Mouse (Mus musculus) T-helper 2 cell (primary cell): ENCODE measurements around the gene Dclre1c.

ENCODE experiments used
- in situ Hi-C: fragments of 300-600 bp; cut with MboI, MseI; formaldehyde crosslinking; loops from one replicate; pipeline ENCODE4 v1.15.1; 2025; ENCODE audit warnings: high pct_unique_total_duplicates

Dclre1c gene

DNA sequence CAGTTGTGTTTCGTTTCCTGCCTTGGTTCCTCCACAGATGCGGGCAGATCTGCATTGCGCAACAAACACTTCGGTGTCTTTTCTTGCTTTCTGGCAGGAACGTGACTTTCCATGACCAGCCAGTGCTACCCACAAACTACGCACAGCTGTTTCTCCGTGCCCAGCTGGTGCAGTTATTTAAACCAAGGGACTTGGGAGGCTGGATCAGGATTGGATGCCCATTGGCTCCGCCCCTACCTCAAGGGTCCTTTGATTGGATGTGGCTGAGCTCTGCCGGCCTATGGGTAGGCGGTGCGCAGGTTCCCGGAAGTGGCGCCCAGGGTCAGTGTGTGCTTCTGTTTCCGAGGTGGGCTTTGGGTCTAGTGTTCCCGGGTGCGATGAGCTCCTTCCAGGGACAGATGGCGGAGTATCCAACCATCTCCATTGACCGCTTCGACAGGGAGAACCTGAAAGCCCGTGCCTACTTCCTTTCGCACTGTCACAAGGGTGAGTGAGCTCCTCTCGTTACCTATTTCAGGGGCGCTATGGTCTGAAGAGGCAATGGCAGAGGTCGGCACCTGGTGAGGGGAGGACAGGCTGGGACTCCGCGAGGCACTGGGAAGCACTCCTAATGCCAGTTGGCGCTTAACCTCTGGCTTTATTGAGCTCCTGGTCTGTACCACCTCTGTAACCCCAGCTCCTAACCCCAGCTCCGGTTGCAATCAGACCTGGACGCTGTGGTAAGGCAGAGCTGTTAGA is at the start of gene Dclre1c:
Gene Dclre1c (plus strand): TSS at position 291 of the 738 bp plus-strand sequence.
- in situ Hi-C loops, result no loop called here

DNA sequence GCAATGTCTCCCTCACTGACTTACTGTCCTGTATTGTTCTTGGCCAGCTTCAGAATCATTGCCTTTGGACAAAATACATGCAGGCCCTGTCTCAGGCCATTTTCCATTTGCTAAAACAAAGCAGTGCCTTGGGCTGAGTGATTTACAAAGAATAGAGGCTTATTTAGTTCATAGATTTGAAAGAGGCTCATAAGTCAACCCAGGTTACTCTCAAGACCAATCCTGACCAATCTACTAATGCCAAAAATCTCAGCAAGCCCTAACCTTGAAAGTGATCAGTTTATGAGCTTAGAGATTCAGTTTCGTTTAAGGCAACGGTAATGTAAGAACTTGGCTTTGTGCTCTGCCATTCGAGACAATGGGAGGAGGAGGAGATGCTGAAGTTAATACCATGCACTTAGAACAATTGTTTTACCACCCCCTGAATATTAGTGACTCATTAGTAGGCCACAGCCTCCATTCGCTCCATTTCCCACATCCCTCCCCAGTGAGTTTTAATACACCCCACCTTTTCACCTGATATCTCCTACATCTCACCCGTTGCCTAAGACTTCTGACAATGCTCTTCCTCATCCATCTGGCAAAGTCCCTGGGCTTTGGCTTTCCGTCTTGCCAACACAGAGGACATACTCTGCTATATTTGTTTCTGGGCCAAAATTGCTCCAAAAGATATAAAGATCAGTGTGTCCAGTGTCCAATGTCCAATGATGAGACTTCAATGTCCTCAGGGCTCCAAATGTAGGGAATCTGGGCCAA is 36.6 kb upstream of the Dclre1c start:
- in situ Hi-C loops, result no loop called here

DNA sequence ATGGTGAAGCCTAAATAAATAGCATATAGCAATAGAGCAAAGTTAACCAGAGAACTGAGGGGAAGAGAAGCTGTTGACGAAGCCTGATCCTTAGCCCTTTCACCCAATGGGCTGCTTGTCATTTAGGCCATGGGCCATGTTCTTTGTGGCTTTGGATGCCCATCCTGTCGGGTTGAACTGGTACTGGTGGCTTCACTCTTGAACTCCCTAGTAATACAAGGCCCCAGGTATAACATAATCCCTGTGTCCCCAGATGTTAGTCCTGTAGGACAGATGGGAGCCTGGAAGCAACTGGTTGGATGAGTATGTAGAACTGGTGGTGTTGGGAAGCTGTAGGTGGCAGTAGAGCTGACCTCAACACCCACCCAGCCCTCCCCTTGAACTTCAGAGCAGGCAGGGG is 32.0 kb upstream of the Dclre1c start:
- in situ Hi-C loops, result loop anchor here (5.0 to 10.0 kb wide), 3 partner anchors 45 to 915 kb away; no protein-coding TSS in a partner anchor

DNA sequence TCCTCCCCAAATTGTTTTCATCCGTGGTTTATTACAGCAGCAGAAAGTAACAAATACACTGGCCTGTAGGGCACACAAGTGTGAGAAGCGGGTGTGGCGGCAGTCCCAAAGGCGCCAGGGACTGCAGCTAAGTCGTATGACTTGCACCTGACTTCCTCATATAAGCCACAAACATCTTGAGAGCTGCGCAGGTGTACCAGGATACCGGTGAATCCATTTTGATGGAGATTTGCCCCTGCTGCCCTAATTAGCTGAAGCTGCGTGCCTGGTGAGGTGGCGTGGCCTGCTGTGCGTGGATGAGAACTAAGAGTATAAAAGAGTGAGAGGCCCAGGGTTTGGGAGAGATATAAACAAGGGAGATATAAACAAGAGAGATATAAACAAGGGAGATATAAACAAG is 26.8 kb upstream of the Dclre1c start, which contains the start of gene Olah:
Gene Olah (minus strand): TSS at position 101 of the 400 bp plus-strand sequence.
- in situ Hi-C loops, result loop anchor here (10.0 kb wide), 1 partner anchor 252 kb away; no protein-coding TSS in a partner anchor

DNA sequence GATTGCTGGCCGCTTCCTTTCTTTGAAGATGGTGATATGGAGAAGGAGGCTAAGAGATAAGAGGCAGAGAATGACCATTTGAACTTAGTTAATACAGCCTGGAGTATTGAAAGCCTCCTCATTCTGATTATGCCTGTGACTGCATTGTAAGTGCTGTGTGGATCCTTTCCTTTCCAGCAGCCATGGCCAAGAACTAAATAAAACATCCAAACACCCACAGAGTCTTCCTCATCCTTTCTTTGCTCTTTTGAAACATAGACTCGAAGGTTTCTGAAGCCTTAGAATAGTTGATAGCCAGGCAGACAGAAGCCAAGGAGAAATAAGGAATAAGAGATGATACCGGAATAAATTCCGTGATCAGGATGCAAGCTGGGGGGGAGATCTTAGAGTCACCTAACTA is 17.9 kb upstream of the Dclre1c start:
- in situ Hi-C loops, result no loop called here

DNA sequence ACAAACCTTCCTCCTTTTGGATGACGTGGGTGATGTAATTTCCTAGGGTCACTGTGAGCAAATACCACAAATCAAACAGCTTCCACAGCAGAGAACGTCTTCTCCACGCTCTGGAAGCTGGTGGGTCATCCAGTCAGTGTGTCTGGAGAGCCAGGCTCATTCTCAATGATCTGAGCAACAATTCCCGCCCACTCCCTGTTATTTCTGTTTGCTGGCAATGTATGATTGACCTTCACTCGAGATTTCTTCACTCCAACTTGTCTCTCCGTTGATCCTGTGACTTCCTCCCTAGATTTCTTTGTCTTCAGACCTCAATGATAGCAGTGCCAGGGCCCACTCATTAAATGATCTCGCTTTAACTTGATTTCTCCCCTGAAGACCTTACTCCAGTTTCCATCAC is 16.2 kb upstream of the Dclre1c start:
- in situ Hi-C loops, result no loop called here

DNA sequence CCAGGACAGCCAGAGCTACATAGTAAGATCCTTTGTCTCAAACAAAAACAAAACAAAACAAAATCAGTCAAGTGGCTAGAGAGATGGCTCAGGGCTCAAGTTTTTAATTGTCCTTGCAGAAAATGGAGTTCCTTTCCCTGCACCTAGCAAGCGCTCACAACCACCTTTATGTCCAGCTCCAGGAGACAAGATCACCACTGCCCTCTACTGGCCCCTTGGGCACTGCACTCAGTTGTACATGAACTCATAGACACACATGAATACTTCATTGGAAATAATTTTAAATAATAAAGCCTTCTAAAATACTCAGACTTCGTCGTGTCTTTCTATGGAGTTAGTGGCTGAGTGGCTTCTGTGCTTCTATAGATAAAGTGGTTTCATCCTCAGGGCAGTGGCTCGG is 9.7 kb upstream of the Dclre1c start:
- in situ Hi-C loops, result loop anchor here (10.0 kb wide), 2 partner anchors 69 to 289 kb away; no protein-coding TSS in a partner anchor

DNA sequence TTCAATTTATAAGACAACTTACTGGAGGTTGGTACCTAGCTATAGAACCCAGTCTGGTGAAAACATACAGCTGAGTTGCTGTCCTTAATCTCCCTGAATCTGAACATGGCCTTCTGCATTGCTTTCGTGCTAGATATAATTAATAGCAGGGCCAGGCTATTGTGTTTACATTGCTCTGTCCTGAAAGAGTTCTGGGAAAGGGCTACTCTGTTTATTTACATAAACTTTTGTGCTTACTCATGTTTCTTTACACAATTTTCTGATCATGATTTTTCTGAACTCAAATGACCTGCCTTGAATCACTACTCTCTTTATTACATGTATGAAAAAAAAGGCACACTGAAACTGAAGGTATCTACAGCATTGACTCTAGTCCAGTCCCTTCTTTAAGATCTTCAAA is 8.3 kb upstream of the Dclre1c start:
- in situ Hi-C loops, result loop anchor here (10.0 kb wide), 2 partner anchors 71 to 291 kb away; no protein-coding TSS in a partner anchor

DNA sequence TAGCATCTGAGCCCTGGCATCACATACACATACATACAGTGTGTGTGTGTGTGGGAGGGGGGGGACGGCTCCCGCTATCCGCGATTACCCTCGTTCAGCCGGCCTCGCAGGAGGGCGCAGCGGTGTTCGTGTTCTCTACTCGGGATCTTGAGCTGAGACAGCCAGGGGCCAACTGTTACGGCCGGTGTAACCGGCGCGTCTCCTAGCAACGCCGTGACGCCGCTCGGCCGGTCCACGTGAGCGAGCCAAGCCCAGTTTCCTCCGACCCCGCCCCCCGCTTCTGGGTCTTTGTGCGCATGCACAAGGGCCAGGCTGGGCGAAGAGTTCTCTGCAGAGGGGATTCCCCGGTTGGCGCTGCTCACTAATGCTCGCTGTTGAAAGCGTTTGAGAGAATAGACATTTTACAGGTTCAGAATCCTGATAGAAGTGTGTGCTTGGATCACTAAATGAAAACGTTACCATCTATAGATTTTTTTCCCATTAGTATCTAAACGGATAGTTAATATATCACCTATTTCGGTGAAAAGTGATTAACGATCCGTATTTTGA is 5.0 kb upstream of the Dclre1c start:
- in situ Hi-C loops, result loop anchor here (10.0 kb wide), 2 partner anchors 74 to 294 kb away; no protein-coding TSS in a partner anchor

DNA sequence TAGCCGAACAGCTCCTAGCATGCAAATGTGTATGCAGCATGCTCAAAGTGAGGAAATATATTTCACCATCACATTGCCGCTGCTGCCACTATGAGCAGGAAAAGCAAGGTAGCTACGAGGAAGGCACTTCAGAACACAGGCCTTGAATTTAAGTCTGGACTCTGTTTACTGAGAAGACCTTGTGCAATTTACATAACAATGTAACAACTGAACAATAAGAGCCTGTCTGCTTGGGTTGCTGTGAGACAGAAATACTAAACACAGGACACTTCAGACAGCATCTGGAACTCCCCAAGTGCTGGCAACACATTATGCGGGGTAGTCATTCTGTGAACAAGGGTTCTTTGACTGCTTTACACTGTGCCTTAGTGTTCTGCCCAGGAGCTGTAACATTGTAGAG is 3.8 kb upstream of the Dclre1c start:
- in situ Hi-C loops, result no loop called here

DNA sequence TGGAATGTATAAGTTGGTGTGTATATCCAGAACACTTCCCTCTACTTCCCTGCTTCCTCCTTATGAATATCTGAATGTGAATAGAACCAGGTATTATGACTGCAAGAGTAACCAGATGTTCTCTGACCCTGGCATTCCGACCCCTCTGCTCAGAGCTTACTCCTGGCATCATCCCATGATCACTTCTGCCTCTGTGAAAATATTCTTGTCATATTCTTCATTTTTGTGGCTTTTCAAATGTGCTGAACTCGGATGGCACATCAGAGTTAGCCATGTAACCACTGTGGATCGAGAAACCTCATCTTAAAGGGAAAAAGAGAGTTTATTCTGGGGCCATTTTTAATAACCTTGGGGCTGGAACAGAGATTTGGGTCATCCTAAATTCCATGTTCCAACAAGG is 1.4 kb upstream of the Dclre1c start, which contains the start of gene Meig1:
Gene Meig1 (minus strand): TSS at position 101 of the 400 bp plus-strand sequence.
- in situ Hi-C loops, result no loop called here

DNA sequence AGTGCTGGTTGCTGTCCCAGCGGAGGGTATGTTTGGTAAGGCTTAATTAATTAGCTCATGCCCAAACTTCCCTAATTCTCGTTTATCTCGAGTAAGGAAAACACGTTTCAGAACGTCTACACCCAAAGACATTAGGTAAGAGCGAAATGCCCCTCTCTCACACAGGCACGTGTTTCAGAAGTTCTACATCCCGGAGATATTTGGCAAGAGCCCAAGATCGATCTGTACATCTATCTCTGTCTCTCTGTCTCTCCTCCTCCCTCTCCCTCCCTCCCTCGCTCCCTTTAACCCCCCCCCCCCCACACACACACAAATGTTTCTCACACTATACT is 614 bp downstream of the Dclre1c start:
- in situ Hi-C loops, result no loop called here

DNA sequence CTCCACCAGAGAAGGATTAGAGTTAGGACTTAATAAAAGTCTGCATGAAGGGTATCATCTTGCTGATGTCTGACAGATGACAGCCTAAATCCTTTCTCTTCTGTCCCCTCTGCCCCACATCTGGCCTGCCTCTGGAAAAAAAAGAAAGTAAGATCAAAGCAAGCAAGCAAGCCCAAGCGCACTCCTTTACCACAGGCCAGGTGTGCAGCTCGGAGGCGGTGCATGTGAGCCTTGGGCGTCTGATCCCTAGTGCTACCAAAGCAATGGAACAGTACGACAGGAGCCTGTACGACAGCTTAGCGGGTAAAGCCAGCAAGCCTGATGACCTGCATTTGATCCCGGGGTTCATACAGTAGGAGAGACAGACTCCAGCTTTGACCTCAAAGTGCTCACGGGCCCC is 7.0 kb downstream of the Dclre1c start:
- in situ Hi-C loops, result no loop called here

DNA sequence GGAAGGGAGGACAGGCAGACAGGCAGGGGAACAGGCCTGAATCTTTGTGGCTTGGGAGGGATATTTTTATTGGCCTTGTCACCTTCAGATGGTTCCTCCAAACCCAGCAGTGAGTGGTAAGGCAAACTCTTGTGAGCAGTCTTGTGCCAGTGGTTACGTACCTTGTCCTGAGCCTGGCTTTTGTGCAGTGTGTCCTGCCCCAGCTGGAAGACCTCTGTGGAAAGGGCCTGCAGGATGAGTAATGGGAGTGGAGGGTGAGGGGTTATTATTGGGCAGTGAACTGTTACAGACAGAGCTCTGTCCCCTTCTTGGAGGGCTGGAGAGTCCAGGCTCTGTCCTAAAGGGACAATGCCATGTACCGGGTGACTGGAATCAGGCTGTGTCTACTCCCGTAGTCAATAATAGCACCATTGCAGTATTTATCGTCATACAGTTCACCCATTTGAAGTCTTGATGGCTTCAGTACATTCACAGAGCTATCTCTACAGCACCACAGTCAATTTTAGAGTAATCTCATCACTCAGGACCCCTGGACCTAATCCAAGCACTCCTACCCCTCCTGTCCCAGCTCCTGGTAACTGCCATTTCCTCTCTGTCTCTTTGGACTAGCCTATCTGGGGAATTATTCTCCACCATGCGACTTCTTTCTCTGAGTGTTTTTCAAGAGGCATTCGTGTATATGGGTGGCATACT is 11.6 kb downstream of the Dclre1c start:
- in situ Hi-C loops, result no loop called here

DNA sequence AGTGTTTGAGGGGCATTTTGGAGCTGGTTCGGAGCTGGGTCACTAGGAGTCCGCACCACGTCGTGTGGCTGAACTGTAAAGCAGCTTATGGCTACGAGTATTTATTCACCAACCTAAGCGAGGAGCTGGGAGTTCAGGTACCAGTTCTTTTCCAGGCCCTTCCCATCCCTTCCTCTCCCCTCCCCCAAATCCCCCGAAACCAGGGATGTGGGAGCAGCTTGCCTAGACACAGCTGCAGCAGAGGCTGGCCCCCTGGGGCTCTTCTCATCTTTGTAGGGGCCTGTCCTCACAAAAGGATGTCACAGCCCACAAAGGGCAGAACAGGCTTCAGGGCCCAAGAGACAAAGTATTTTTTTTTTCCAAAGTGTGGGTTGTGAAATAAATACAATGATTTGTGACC is 14.0 kb downstream of the Dclre1c start:
- in situ Hi-C loops, result no loop called here

DNA sequence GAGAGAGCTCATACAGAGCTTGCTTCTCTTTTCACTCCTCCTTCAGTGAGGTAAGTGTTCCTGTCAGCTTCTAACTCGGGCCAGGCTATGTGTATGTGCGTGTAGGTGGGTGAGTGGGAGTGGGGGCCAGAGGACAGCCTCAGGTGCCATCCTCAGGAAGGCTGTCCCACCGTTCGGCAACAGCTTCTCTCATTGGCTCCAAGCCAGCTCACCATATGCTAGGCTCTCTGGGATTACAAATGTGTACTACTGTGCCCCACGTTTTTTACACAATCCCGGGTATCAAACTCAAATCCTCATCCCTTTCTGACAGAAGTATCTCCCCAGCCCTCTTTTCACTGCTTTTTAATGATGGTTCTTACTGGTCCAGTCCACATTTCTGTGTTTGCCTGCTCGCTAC is 20.3 kb downstream of the Dclre1c start:
- in situ Hi-C loops, result no loop called here

DNA sequence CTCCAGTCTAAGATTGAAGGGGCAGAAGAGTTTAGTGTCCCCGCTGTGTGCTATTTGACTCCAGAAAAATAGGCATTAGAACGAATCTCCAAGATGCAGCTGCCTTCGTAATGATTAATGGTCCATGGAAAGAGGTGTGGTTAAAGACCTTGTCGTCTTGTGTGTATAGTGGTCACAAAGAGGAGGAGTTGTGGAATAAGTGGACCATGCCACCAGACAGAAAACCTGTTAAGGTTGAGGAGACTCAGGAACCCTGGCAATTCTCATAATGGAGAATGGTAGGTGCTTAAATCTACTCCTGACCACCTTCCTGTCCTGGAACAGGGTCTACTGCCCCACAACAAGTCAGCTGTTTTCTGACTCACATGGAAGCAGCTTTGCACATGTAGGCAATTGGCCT is 22.1 kb downstream of the Dclre1c start:
- in situ Hi-C loops, result loop anchor here (5.0 kb wide), 1 partner anchor 866 kb away; no protein-coding TSS in a partner anchor

DNA sequence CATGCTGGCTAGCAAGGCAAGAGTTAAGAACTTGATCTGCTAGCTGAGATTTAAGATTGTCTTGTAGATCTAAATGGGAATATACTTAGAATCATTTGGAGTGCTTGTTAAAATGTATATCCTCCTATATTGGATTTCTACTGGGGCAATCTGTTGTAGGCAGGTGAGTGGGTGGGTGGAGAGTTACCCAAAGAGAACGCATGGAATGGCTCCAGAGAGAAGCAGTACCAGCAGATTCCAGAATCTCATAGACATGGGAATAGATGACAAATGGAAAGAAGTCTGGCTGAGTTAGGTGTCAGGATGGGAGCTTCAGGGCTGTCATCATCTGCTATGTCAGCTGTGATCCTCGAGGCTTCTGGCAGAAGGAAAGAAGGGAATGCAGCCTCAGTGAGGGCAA is 25.5 kb downstream of the Dclre1c start:
- in situ Hi-C loops, result loop anchor here (5.0 kb wide), 1 partner anchor 863 kb away; no protein-coding TSS in a partner anchor

DNA sequence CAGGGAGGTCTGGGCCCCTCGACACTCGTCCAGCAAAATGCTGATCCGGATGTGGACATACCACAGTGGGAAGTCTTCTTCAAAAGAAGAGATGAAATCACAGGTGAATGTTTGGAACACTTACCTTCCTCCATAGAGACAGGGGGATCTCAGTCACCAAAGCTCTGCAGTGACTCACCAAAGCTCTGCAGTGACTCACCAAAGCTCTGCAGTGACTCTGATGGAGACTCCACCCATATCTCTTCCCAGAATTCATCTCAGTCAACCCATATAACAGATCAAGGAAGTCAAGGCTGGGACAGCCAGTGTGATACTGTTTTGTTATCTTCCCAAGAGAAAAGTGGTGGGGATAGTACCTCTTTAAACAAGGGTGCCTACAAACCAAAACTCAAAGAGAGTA is 29.2 kb downstream of the Dclre1c start:
- in situ Hi-C loops, result no loop called here

DNA sequence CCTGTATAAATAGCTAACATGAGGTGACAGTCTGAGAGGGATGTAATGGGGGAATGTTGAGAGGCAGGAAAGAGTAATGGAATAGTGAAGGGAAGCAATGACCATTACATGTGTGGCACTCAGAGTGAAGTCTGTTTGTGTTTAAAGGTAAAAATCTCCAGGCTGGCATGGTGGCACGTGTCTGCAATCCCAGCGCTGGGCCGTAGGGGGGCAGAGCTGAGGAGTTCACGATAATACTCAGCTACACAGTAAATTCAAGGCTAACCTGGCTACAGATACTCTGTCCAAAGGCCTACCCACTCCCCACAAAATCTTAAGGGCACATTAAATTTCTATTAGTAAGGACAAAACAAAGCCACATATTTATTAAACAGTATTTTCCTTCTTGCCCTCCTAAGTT is 32.7 kb downstream of the Dclre1c start:
- in situ Hi-C loops, result no loop called here

DNA sequence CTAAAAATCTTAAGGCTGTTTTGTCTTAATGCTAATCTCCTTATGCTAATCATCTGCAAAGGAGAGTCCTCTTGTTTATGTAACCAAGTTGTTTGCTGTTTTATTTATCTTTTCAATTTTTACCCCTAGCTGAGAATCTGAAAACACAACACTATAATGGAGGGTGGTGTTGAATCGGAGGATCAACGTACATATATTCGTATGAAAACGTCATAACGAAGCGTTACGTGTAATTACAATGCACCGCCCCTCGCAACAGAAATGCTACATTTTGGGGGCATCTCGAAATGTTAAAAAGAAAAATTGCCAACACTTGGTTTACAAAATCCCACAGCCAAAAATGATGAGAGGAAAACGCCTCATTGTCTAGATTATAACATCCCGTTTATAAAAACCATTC is 50.0 kb downstream of the Dclre1c start:
- in situ Hi-C loops, result no loop called here

DNA sequence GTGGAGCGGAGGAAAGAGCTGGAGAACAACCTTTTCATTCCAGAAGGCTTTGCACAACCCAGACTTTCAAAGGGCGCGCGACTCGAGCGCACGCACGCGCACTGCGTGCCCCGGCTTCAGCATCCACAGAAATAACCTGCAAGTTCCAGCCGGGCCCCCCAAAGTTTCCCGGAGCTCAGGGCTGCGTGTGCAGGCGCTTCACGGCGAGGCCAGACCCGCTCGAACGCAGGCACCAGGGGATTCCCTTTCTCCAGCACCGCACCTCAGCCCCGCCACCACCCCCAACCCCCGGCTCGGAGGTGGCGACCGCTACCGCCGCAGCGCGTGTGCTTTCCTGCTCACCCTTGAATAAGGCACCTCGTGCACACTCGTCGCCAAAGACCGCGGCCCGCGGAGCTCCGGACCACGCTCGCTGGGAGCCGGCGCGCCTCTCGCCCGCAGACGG is 50.5 kb downstream of the Dclre1c start:
- in situ Hi-C loops, result no loop called here
